Mouse (Mus musculus) layer of hippocampus, postnatal 10 days (tissue): ENCODE measurements around the gene Keg1. TPM values are rescaled to one million over a fixed set of nuclear protein-coding genes. Genes with fewer than 3 reads are reported as not detected.

Experiments
- DNase-seq, 2 experiments: peaks; one replicate each; pipeline ENCODE4 v3.0.0; 2021; ENCODE audit warnings: low spot score in 2 of 2
- total RNA-seq, 2 experiments: library from RNA; stranded (reverse); gene quantifications; 2 replicates each; pipeline ENCODE4 v1.2.3; 2021

The Keg1 gene
- total RNA-seq, 2 experiments from 2014 or later: not detected

DNA sequence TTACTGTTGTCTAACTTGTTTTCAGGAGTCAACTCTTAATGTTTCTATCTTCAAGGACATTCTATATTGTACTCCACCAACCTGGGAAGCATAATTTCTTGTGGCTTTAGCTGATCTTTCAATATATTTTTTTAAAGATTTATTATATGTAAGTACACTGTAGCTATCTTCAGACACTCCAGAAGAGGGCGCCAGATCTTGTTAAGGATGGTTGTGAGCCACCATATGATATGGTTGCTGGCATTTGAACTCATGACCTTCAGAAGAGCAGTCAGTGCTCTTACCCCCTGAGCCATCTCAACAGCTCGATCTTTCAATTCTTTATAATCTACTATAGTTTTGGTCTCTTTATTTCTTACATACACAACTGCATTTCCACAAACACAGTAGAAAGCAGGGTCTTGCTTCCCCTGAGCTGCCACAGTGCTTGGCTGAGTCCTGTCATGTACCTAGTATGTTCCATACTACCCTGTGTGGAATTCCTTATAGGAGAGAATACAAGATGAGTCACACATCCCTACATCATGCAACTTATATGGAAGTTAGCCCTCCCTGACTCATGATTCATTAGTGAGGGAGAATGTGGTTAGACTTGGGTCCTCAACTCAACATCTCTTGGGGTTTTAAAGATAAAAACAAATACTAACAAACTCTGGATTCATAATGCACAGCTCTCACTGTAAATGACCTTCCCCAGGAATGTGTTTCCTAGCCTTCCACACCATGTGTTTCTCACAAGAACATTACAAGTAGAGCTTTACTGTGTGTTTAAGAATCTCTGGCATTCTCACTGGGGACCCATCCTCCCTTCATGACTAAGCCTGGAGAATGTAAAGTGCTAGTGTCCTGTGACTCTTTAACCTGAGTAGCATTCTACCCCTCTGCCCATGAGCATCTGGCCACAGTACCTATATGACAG is 66.9 kb downstream of the Keg1 start:
- DNase-seq: no peak

DNA sequence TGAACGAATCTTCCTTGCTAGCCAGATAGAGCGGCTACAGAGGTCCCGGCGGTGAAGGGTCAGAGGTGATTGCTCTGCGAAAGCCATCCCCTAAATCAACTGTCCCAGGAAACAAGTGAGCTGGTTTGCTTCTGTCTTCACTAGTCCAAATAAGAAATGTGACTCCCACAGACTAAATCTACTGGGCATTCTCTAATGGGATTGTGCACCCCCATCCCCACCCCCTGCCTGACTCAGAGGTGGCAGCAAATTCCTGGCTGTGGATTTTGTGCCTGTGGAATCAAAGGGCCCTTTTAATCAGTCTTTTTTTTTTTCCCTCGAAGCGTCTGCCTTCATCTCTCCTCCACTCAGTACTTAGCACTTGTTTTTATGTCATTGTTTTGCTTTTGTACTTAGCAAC is 69.7 kb downstream of the Keg1 start, which contains the start of gene Cntf:
Gene Cntf (minus strand): TSS at position 325 of the 400 bp plus-strand sequence.
- no peak for DNase-seq

Other genes with a start within 250 kb of the Keg1 start
- gene Mpeg1, start 235.0 kb upstream of the Keg1 start, total RNA-seq: 1 to 10 TPM; 4.6 to 4.8 TPM
- gene Dtx4, start 194.3 kb upstream of the Keg1 start, total RNA-seq: 10 to 100 TPM; 48.1 to 55.5 TPM
- gene Fam111a, start 150.0 kb upstream of the Keg1 start, total RNA-seq: 1 to 10 TPM; 3.9 to 4.1 TPM
- gene Gm4952, start 95.8 kb upstream of the Keg1 start, total RNA-seq: under 1 TPM; 0.29 to 0.30 TPM
- gene Glyat, start 62.5 kb upstream of the Keg1 start, total RNA-seq: under 1 TPM in 1 of 2 experiments, not detected in 1; 0.23 TPM
- gene Olfr1442, start 25.3 kb upstream of the Keg1 start, total RNA-seq: not detected
- gene Olfr1443, start 17.7 kb upstream of the Keg1 start, total RNA-seq: not detected
- 1 to 10 TPM; 3.1 to 3.2 TPM for gene Cntf, start 69.8 kb downstream of the Keg1 start, total RNA-seq
- 10 to 100 TPM; 78.6 to 82.9 TPM for gene Zfp91, start 100.3 kb downstream of the Keg1 start, total RNA-seq
- gene Lpxn, start 100.4 kb downstream of the Keg1 start, total RNA-seq: 1 to 10 TPM in 1 of 2 experiments, under 1 TPM in 1; 0.96 to 1.3 TPM
- gene Gm5244, start 150.9 kb downstream of the Keg1 start, total RNA-seq: not detected
- gene Olfr1444, start 161.5 kb downstream of the Keg1 start, total RNA-seq: not detected
- gene Olfr1445, start 188.1 kb downstream of the Keg1 start, total RNA-seq: not detected
- not detected for gene Olfr1446, start 197.7 kb downstream of the Keg1 start, total RNA-seq
- not detected for gene Olfr1447, start 208.0 kb downstream of the Keg1 start, total RNA-seq
- gene Olfr1448, start 228.6 kb downstream of the Keg1 start, total RNA-seq: not detected
- gene Olfr1449, start 235.1 kb downstream of the Keg1 start, total RNA-seq: not detected